7 mouse cellular contexts compared by ENCODE assay signal in the genomic region with DNA sequence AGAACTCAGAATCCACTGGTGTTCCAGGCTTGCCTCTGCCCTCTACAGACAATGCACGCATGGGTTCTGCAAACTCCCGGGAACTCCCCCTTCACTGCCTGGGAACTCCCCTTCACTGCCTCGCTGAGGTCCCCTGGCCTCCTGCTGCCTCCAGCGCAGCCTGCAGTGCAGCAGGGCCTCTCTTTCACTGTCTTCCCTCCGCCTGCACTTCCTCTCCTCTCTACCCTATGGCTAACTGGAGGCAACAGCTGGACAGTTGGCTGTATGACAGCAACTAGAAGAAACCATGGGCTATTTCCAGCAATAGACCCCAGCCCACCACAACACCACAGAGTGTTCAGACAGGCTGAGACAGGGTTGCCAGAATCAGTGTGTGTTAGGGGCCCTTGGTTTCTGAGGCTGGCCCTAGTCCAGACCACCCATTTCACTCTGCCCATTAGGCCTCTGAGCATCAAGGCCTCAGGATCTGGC. TPM values are rescaled to one million over a fixed set of nuclear protein-coding genes. Genes with fewer than 3 reads are reported as not detected.
A peak's percentile ranks its signal among the peaks of the same experiment; 100 is the strongest.
DNase-seq lines count a peak whose midpoint lies in the region; ATAC-seq lines count a peak whose summit lies in the region.

No protein-coding gene starts in this region.

- ATAC-seq in neural tube, embryonic 11.5 days (ENCODE audit: insufficient read depth, low FRiP score, low TSS enrichment), result no peak
- peak; percentile 71 for ATAC-seq in heart, embryonic 15.5 days (replicated peaks; ENCODE audit: insufficient number of reproducible peaks, insufficient read depth, low FRiP score, low read depth)
- peak; percentile 79 for ATAC-seq in limb, embryonic 13.5 days (ENCODE audit: low FRiP score, low read depth)
- ATAC-seq in midbrain, embryonic 16.5 days, result peak; percentile 52; the same call in 1 of the 2 replicates

- no peak for DNase-seq in neural tube, embryonic 11.5 days (ENCODE audit: low spot score)
- DNase-seq in neural tube, embryonic 10.5 days (ENCODE audit: extremely low spot score, low spot score), result no peak
- DNase-seq in embryonic facial prominence, embryonic 10.5 days (ENCODE audit: low spot score), result no peak
- peak; percentile 69 for DNase-seq in thymus, postnatal 4 days

- no peak overlapping the region for H3K4me2 ChIP-seq in neural tube, embryonic 11.5 days (ENCODE audit: low read depth)
- H3K4me2 ChIP-seq in heart, embryonic 15.5 days, result peak overlapping the region; percentile 14
- no peak overlapping the region for H3K4me2 ChIP-seq in limb, embryonic 13.5 days (replicated peaks)
- H3K4me2 ChIP-seq in midbrain, embryonic 16.5 days (ENCODE audit: low read length), result no peak overlapping the region

- H3K9ac ChIP-seq in neural tube, embryonic 11.5 days (ENCODE audit: low read length), result no peak overlapping the region
- 0 out of 2 replicates have a peak overlapping the region, but pooled peaks have one; percentile 11 for H3K9ac ChIP-seq in heart, embryonic 15.5 days
- H3K9ac ChIP-seq in limb, embryonic 13.5 days, result peak overlapping the region; percentile 43
- no peak overlapping the region for H3K9ac ChIP-seq in midbrain, embryonic 16.5 days (ENCODE audit: low read depth, low read length)

- H3K36me3 ChIP-seq in neural tube, embryonic 11.5 days (ENCODE audit: control insufficient read depth, insufficient read depth, low read length), result no peaks in the 10 kb centered on the region
- peaks cover 5% of the 10 kb centered on the region; the same call in 1 of the 2 replicates for H3K36me3 ChIP-seq in embryonic facial prominence, embryonic 10.5 days (replicated peaks)
- H3K36me3 ChIP-seq in heart, embryonic 15.5 days, result no peaks in the 10 kb centered on the region
- no peaks in the 10 kb centered on the region; the same call in 1 of the 2 replicates for H3K36me3 ChIP-seq in limb, embryonic 13.5 days
- no peaks in the 10 kb centered on the region; the same call in 1 of the 2 replicates for H3K36me3 ChIP-seq in midbrain, embryonic 16.5 days (ENCODE audit: control insufficient read depth, insufficient read depth, low read length)

- H3K27ac ChIP-seq in neural tube, embryonic 11.5 days (ENCODE audit: low read depth, low read length), result peak overlapping the region; percentile 34; the same call in 1 of the 2 replicates
- peak overlapping the region; percentile 21 for H3K27ac ChIP-seq in embryonic facial prominence, embryonic 10.5 days (replicated peaks)
- peak overlapping the region; percentile 89 for H3K27ac ChIP-seq in heart, embryonic 15.5 days
- peak overlapping the region; percentile 80 for H3K27ac ChIP-seq in limb, embryonic 13.5 days
- peak overlapping the region; percentile 48 for H3K27ac ChIP-seq in midbrain, embryonic 16.5 days (ENCODE audit: low read length)

- no peaks in the 10 kb centered on the region for H3K27me3 ChIP-seq in neural tube, embryonic 11.5 days (ENCODE audit: control insufficient read depth, insufficient read depth, low read length)
- H3K27me3 ChIP-seq in embryonic facial prominence, embryonic 10.5 days (replicated peaks; ENCODE audit: low read depth, poor library complexity, severe bottlenecking), result no peaks in the 10 kb centered on the region
- H3K27me3 ChIP-seq in heart, embryonic 15.5 days, result no peaks in the 10 kb centered on the region
- no peaks in the 10 kb centered on the region for H3K27me3 ChIP-seq in limb, embryonic 13.5 days
- H3K27me3 ChIP-seq in midbrain, embryonic 16.5 days (ENCODE audit: control insufficient read depth, insufficient read depth, low read depth, low read length), result no peaks in the 10 kb centered on the region

- peaks cover 3% of the 10 kb centered on the region; the same call in 1 of the 2 replicates for H3K4me1 ChIP-seq in neural tube, embryonic 11.5 days (ENCODE audit: control insufficient read depth, insufficient read depth, low read length)
- peaks cover 29% of the 10 kb centered on the region for H3K4me1 ChIP-seq in embryonic facial prominence, embryonic 10.5 days
- H3K4me1 ChIP-seq in heart, embryonic 15.5 days (replicated peaks), result peaks cover 95% of the 10 kb centered on the region
- peaks cover 46% of the 10 kb centered on the region for H3K4me1 ChIP-seq in limb, embryonic 13.5 days
- H3K4me1 ChIP-seq in midbrain, embryonic 16.5 days (ENCODE audit: control insufficient read depth, insufficient read depth, low read length), result no peaks in the 10 kb centered on the region; the same call in 1 of the 2 replicates

- WGBS in neural tube, embryonic 11.5 days, result 7% methylated on average over 5 of the region's 5 CpGs
- 17% methylated on average over 5 of the region's 5 CpGs for WGBS in embryonic facial prominence, embryonic 10.5 days
- 4% methylated on average over 5 of the region's 5 CpGs for WGBS in heart, embryonic 15.5 days
- 21% methylated on average over 5 of the region's 5 CpGs for WGBS in limb, embryonic 13.5 days
- WGBS in midbrain, embryonic 16.5 days, result 15% methylated on average over 5 of the region's 5 CpGs

- H3K9me3 ChIP-seq in neural tube, embryonic 11.5 days (ENCODE audit: control insufficient read depth, low read length), result no peaks in the 10 kb centered on the region
- no peaks in the 10 kb centered on the region for H3K9me3 ChIP-seq in embryonic facial prominence, embryonic 10.5 days
- no peaks in the 10 kb centered on the region for H3K9me3 ChIP-seq in heart, embryonic 15.5 days (replicated peaks)
- H3K9me3 ChIP-seq in limb, embryonic 13.5 days, result no peaks in the 10 kb centered on the region
- no peaks in the 10 kb centered on the region for H3K9me3 ChIP-seq in midbrain, embryonic 16.5 days (replicated peaks; ENCODE audit: control insufficient read depth, low read length, poor library complexity, severe bottlenecking)

- H3K4me3 ChIP-seq in neural tube, embryonic 11.5 days (ENCODE audit: low read depth, low read length), result no peak overlapping the region
- peak overlapping the region; percentile 20; the same call in 1 of the 2 replicates for H3K4me3 ChIP-seq in embryonic facial prominence, embryonic 10.5 days
- no peak overlapping the region for H3K4me3 ChIP-seq in heart, embryonic 15.5 days
- no peak overlapping the region for H3K4me3 ChIP-seq in limb, embryonic 13.5 days
- no peak overlapping the region for H3K4me3 ChIP-seq in midbrain, embryonic 16.5 days (ENCODE audit: low read depth, low read length)

RNA-seq across cellular contexts. Expression of a gene that starts 9.5 kb away (rescaled TPM):
- 20.0 and 21.2 TPM in 2 replicates for polyA plus RNA-seq in neural tube, embryonic 11.5 days (2014; fragmentation: Nextera tagmentation; extraction: Ambion mirVana)
- 23.8 and 24.7 TPM in 2 replicates for polyA plus RNA-seq in embryonic facial prominence, embryonic 10.5 days (2016; fragmentation: Nextera tagmentation; extraction: Ambion mirVana)
- 53.7 and 59.5 TPM in 2 replicates for polyA plus RNA-seq in heart, embryonic 15.5 days (2015; fragmentation: Nextera tagmentation; extraction: Ambion mirVana)
- 40.5 and 41.2 TPM in 2 replicates for polyA plus RNA-seq in limb, embryonic 13.5 days (2015; fragmentation: Nextera tagmentation; extraction: Ambion mirVana)
- 5.8 and 6.4 TPM in 2 replicates for polyA plus RNA-seq in midbrain, embryonic 16.5 days (2015; fragmentation: Nextera tagmentation; extraction: Ambion mirVana)

Comparison
In these comparisons a context has a peak if more than half of its experiments do, and no peak if none do; other contexts are left out.
1. H3K27ac ChIP-seq: peak in every context shown above with its lines; median percentile 89 in heart, embryonic 15.5 days; 80 in limb, embryonic 13.5 days; 48 in midbrain, embryonic 16.5 days; 34 in neural tube, embryonic 11.5 days; 21 in embryonic facial prominence, embryonic 10.5 days.
2. H3K9ac ChIP-seq: peak in heart, embryonic 15.5 days (single experiment) and limb, embryonic 13.5 days (single experiment); none in neural tube, embryonic 11.5 days (single experiment) and midbrain, embryonic 16.5 days (single experiment).